Mouse (Mus musculus): Measurements from ENCODE around the gene Pafah1b3. TPM values are rescaled to one million over a fixed set of nuclear protein-coding genes. Genes with fewer than 3 reads are reported as not detected.
A peak's percentile ranks its signal among the peaks of the same experiment; 100 is the strongest.
"Not testable (repeated sequence)": the region's sequence is repeated elsewhere in the genome, so short reads cannot be mapped to it uniquely, and the experiment has no call there.

The Pafah1b3 gene
- polyA plus RNA-seq, 1 experiment from 2014 or later: 142 TPM

GRCm38 (mm10) chr7:25269545-25270271 is 28.1 kb downstream of the Pafah1b3 start:
- peak overlapping the region; percentile 88 for H3K4me2 ChIP-seq (ENCODE audit: low read length)
- peak overlapping the region in 1 of 2 experiments; percentile 86; a peak in 1 of 4 replicates for H3K4me3 ChIP-seq (ENCODE audit: control insufficient read depth in 1 of 2, insufficient read depth in 1 of 2, low read depth in 1 of 2, low read length in 2 of 2)
- peak overlapping the region; percentile 93 for H3K9ac ChIP-seq (ENCODE audit: low read length)
- H3K4me1 ChIP-seq (ENCODE audit: control insufficient read depth in 2 of 2, insufficient read depth in 2 of 2, low read length in 2 of 2): peaks cover 18 to 33% of the 10 kb centered on the region in 2 experiments
- H3K27ac ChIP-seq (replicated peaks in 1 of 2; ENCODE audit: control insufficient read depth in 1 of 2, insufficient read depth in 1 of 2, low read depth in 2 of 2, low read length in 2 of 2): peak overlapping the region in 1 of 2 experiments; percentile 85; a peak in 2 of 4 replicates
- H3K36me3 ChIP-seq (ENCODE audit: control insufficient read depth, insufficient read depth, low read length): peaks cover 38% of the 10 kb centered on the region
- 76% methylated on average over 8 of the region's 8 CpGs for WGBS
- no peaks in the 10 kb centered on the region for H3K27me3 ChIP-seq (ENCODE audit: control insufficient read depth, insufficient read depth, low read length)
- no peak for ATAC-seq (ENCODE audit: insufficient number of reproducible peaks, insufficient read depth, low FRiP score, low read depth)
- no peaks in the 10 kb centered on the region for H3K9me3 ChIP-seq (ENCODE audit: control insufficient read depth, low read length)

- peaks cover 31% of the 10 kb centered on the region for H3K36me3 ChIP-seq (ENCODE audit: control insufficient read depth, insufficient read depth, low read length)
- no peaks in the 10 kb centered on the region for H3K27me3 ChIP-seq (ENCODE audit: control insufficient read depth, insufficient read depth, low read length)
- H3K27ac ChIP-seq (replicated peaks in 1 of 2; ENCODE audit: control insufficient read depth in 1 of 2, insufficient read depth in 1 of 2, low read depth in 2 of 2, low read length in 2 of 2): peak overlapping the region; percentile 35 to 85
- no peak for ATAC-seq (ENCODE audit: insufficient number of reproducible peaks, insufficient read depth, low FRiP score, low read depth)
- peak overlapping the region; percentile 93 for H3K9ac ChIP-seq (ENCODE audit: low read length)
- no peaks in the 10 kb centered on the region for H3K9me3 ChIP-seq (ENCODE audit: control insufficient read depth, low read length)
- peak overlapping the region; percentile 88 for H3K4me2 ChIP-seq (ENCODE audit: low read length)
- H3K4me3 ChIP-seq (ENCODE audit: control insufficient read depth in 1 of 2, insufficient read depth in 1 of 2, low read depth in 1 of 2, low read length in 2 of 2): peak overlapping the region; percentile 67 to 86
- H3K4me1 ChIP-seq (ENCODE audit: control insufficient read depth in 2 of 2, insufficient read depth in 2 of 2, low read length in 2 of 2): peaks cover 15 to 29% of the 10 kb centered on the region in 2 experiments
- WGBS: 44% methylated on average over 4 of the region's 4 CpGs
Observed at GRCm38 (mm10) chr7:25269029-25269428, 28.8 kb downstream of the Pafah1b3 start.

DNA sequence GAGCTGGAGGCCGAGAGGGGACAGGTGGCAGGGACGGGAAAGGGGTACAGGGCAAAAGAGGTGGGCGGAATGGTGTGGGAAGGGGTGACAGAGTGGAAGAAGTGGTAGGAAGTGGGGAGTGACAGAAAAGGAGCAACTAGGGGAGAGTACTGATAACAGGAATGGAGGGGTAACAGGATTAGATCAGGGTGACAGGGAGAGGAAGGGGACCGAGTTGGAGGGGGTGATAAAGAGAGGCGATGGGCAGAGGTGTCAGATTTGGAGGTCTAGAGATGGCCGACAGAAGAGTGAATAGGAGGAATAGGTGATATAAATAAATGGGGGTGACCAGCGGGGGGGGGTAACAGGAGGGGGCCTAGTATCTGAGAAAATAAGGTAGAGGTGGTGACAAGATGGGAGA is 29.2 kb downstream of the Pafah1b3 start:
- peaks cover 13 to 25% of the 10 kb centered on the region in 2 experiments for H3K4me1 ChIP-seq (ENCODE audit: control insufficient read depth in 2 of 2, insufficient read depth in 2 of 2, low read length in 2 of 2)
- peak overlapping the region; percentile 67 to 86 for H3K4me3 ChIP-seq (ENCODE audit: control insufficient read depth in 1 of 2, insufficient read depth in 1 of 2, low read depth in 1 of 2, low read length in 2 of 2)
- no peaks in the 10 kb centered on the region for H3K9me3 ChIP-seq (ENCODE audit: control insufficient read depth, low read length)
- 0% methylated on average over 7 of the region's 7 CpGs for WGBS
- peak overlapping the region; percentile 93 for H3K9ac ChIP-seq (ENCODE audit: low read length)
- peak overlapping the region; percentile 67 to 85 for H3K27ac ChIP-seq (replicated peaks in 1 of 2; ENCODE audit: control insufficient read depth in 1 of 2, insufficient read depth in 1 of 2, low read depth in 2 of 2, low read length in 2 of 2)
- H3K36me3 ChIP-seq (ENCODE audit: control insufficient read depth, insufficient read depth, low read length): peaks cover 27% of the 10 kb centered on the region
- peak overlapping the region; percentile 88 for H3K4me2 ChIP-seq (ENCODE audit: low read length)
- no peak for ATAC-seq (ENCODE audit: insufficient number of reproducible peaks, insufficient read depth, low FRiP score, low read depth)
- no peaks in the 10 kb centered on the region for H3K27me3 ChIP-seq (ENCODE audit: control insufficient read depth, insufficient read depth, low read length)

DNA sequence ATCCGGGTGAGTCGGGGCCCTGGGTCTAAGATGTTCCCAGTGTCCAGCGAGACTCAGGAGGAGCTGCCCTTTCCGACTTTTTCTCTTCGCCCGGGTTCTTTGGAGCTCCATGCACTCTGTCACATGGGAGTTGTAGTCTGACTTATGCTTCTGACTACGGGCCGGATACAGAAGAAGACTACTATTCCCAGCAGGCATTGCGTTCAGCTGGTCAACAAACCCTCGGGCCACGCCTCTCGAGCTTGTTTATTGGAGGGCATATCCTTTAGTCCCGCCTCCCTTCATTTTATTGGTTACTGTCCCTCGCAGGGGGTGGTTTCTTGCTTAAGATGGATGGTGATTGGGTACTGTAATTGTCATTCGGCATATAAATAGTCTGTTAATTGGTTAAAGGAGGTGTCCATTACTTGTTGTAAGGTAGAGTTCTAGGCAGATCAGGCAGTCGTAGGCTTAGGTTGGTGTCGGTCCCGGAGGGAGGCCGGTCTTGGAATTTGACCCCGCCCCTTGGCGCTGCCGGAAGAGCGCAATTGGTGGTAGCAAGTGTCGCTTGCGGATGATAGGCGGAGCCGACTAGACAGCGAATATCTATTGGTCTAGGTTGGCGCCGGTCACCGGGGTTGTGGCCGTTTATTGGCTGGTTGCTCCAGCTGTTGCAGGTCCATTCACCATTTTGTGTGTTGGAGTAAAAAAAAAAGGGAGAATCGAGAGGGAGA is 29.9 kb downstream of the Pafah1b3 start:
- Histone ChIP-seq H3K4me1 (ENCODE audit: control insufficient read depth in 2 of 2, insufficient read depth in 2 of 2, low read length in 2 of 2) (peaks cover 11 to 23% of the 10 kb centered on the region in 2 experiments), H3K27ac (replicated peaks in 1 of 2; ENCODE audit: control insufficient read depth in 1 of 2, insufficient read depth in 1 of 2, low read depth in 2 of 2, low read length in 2 of 2) (peak overlapping the region; percentile 90 to 92), H3K36me3 (ENCODE audit: control insufficient read depth, insufficient read depth, low read length) (peaks cover 20% of the 10 kb centered on the region), H3K4me3 (ENCODE audit: control insufficient read depth in 1 of 2, insufficient read depth in 1 of 2, low read depth in 1 of 2, low read length in 2 of 2) (peak overlapping the region; percentile 69 to 86), H3K27me3 (ENCODE audit: control insufficient read depth, insufficient read depth, low read length) (no peaks in the 10 kb centered on the region), H3K9ac (ENCODE audit: low read length) (peak overlapping the region; percentile 93), H3K4me2 (ENCODE audit: low read length) (peak overlapping the region; percentile 88), H3K9me3 (ENCODE audit: control insufficient read depth, low read length) (no peaks in the 10 kb centered on the region)
- peak; percentile 94 for ATAC-seq (ENCODE audit: insufficient number of reproducible peaks, insufficient read depth, low FRiP score, low read depth)
- WGBS: under 1% methylated on average over 33 of the region's 33 CpGs

- Histone ChIP-seq H3K36me3 (ENCODE audit: control insufficient read depth, insufficient read depth, low read length) (peaks cover 14% of the 10 kb centered on the region), H3K27me3 (ENCODE audit: control insufficient read depth, insufficient read depth, low read length) (no peaks in the 10 kb centered on the region), H3K4me2 (ENCODE audit: low read length) (peak within 1 kb of the TSS; percentile 88), H3K4me3 (ENCODE audit: control insufficient read depth in 1 of 2, insufficient read depth in 1 of 2, low read depth in 1 of 2, low read length in 2 of 2) (peak within 1 kb of the TSS; percentile 69 to 86), H3K4me1 (ENCODE audit: control insufficient read depth in 2 of 2, insufficient read depth in 2 of 2, low read length in 2 of 2) (peaks cover 11 to 23% of the 10 kb centered on the region in 2 experiments), H3K9ac (ENCODE audit: low read length) (peak within 1 kb of the TSS; percentile 93), H3K9me3 (ENCODE audit: control insufficient read depth, low read length) (no peaks in the 10 kb centered on the region), H3K27ac (replicated peaks in 1 of 2; ENCODE audit: control insufficient read depth in 1 of 2, insufficient read depth in 1 of 2, low read depth in 2 of 2, low read length in 2 of 2) (peak within 1 kb of the TSS; percentile 90 to 92)
- ATAC-seq (ENCODE audit: insufficient number of reproducible peaks, insufficient read depth, low FRiP score, low read depth): peak; percentile 84
- WGBS: under 1% methylated on average over 29 of the region's 29 CpGs
Observed at GRCm38 (mm10) chr7:25267301-25267750, 30.5 kb downstream of the Pafah1b3 start, which contains the start of gene Cic. Cic (plus strand) TSS chr7:25267704.

DNA sequence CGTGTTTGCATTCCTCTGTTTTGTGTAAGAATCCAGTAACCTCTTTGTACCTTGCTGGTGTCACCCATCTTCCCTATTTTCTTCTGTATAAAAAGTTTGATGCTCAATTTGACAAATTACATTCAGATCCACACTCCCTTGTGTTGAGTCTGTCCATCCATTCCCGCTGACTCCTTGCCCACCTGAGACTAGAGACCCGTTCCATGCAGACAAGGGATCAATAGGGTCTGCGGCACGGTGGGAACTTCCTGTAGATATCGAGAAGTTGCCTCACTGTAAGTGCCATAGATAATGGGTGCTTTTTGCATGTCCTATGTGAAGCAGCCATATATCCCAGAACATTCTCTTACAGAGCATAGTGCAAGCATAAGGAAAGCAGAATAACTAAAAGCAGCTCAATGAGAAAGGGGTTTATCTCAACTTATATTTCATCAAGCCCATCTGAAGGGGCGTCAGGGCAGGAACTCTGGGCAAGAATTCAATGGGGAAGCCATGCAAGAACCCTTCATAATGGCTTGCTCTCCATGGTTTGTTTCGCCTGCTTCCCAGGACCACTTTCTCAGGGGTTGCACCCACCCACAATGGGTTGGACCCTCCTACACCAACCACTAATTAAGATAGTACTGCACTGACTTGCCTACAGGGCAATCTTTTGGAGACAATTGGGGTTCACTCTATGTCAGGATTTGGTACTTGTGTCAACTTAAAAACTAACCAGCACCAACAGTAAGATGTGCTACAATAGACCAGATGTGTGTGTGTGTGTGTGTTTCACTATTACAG is 31.4 kb downstream of the Pafah1b3 start:
- peak overlapping the region in 1 of 2 experiments; percentile 92; a peak in 2 of 4 replicates for H3K27ac ChIP-seq (replicated peaks in 1 of 2; ENCODE audit: control insufficient read depth in 1 of 2, insufficient read depth in 1 of 2, low read depth in 2 of 2, low read length in 2 of 2)
- no peak for ATAC-seq (ENCODE audit: insufficient number of reproducible peaks, insufficient read depth, low FRiP score, low read depth)
- peak overlapping the region; percentile 73 for H3K4me2 ChIP-seq (ENCODE audit: low read length)
- H3K4me3 ChIP-seq (ENCODE audit: control insufficient read depth in 1 of 2, insufficient read depth in 1 of 2, low read depth in 1 of 2, low read length in 2 of 2): no peak overlapping the region
- 72% methylated on average over 8 of the region's 8 CpGs for WGBS
- peaks cover 11 to 23% of the 10 kb centered on the region in 2 experiments for H3K4me1 ChIP-seq (ENCODE audit: control insufficient read depth in 2 of 2, insufficient read depth in 2 of 2, low read length in 2 of 2)
- H3K9ac ChIP-seq (ENCODE audit: low read length): peak overlapping the region; percentile 81; the same call in 1 of the 2 replicates
- H3K27me3 ChIP-seq (ENCODE audit: control insufficient read depth, insufficient read depth, low read length): no peaks in the 10 kb centered on the region
- no peaks in the 10 kb centered on the region for H3K9me3 ChIP-seq (ENCODE audit: control insufficient read depth, low read length)
- H3K36me3 ChIP-seq (ENCODE audit: control insufficient read depth, insufficient read depth, low read length): peaks cover 4% of the 10 kb centered on the region

GRCm38 (mm10) chr7:25265743-25266142 is 32.0 kb downstream of the Pafah1b3 start:
- not testable (repeated sequence) for H3K4me3 ChIP-seq (ENCODE audit: control insufficient read depth in 1 of 2, insufficient read depth in 1 of 2, low read depth in 1 of 2, low read length in 2 of 2); H3K9ac ChIP-seq (ENCODE audit: low read length); H3K36me3 ChIP-seq (ENCODE audit: control insufficient read depth, insufficient read depth, low read length); ATAC-seq (ENCODE audit: insufficient number of reproducible peaks, insufficient read depth, low FRiP score, low read depth); H3K4me2 ChIP-seq (ENCODE audit: low read length); H3K27ac ChIP-seq (replicated peaks in 1 of 2; ENCODE audit: control insufficient read depth in 1 of 2, insufficient read depth in 1 of 2, low read depth in 2 of 2, low read length in 2 of 2); H3K9me3 ChIP-seq (ENCODE audit: control insufficient read depth, low read length); H3K27me3 ChIP-seq (ENCODE audit: control insufficient read depth, insufficient read depth, low read length)
- H3K4me1 ChIP-seq (ENCODE audit: control insufficient read depth in 2 of 2, insufficient read depth in 2 of 2, low read length in 2 of 2): peaks cover 11 to 23% of the 10 kb centered on the region in 2 experiments
- WGBS: 60% methylated on average over 5 of the region's 5 CpGs

All from heart, embryonic 14.5 days (tissue).